Mouse (Mus musculus) T-helper 1 cell (primary cell): Measurements from ENCODE around the gene Slc1a1.

Experiments
- in situ Hi-C: fragments of 300-600 bp; cut with MboI, MseI; formaldehyde crosslinking; loops from one replicate; pipeline ENCODE4 v1.15.1; 2025; ENCODE audit warnings: high pct_unique_total_duplicates

Gene Slc1a1

GRCm38 (mm10) chr19:28916492-28916891, 81.6 kb downstream of the Slc1a1 start:
- in situ Hi-C loops: no loop called here

DNA sequence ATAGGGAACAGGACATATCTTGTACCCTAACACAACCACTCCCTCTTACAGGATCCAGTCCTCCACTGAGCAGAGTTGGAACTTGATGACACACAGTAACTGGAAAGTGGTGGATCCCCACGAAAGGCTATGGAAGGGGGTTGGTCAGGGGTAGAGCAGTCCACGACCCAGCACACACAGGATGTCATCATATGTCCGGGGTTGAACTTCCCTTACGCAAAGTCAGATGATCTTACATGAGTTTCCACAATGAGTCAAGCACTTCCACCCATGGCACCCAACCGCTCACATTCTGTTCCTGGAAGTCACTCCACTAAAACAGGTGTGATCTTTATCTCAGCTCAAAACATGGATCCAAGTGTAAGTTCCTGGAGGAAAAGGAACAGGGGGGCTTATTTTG, 83.0 kb downstream of the Slc1a1 start:
- in situ Hi-C loops: no loop called here

DNA sequence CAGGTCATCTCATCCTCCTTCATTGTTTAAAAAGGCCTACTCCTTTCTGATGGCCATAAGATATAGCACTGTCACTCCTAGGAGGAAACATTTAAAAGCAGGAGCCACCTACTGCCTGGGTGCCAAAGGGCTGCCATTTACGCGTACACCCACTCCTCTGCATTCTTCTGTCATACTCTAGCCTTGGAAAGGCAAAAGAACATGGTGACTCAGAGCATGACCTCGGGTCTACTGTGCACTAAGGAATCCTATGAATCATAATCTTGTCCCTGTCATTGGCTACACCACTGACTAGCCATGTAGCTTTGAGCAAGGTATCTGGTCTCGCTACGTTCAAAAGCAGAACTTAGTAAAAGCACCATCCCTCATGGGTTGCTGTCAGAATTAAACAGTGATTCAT, 91.5 kb downstream of the Slc1a1 start:
- in situ Hi-C loops: no loop called here

GRCm38 (mm10) chr19:28927396-28927795, 92.5 kb downstream of the Slc1a1 start:
- in situ Hi-C loops: no loop called here

GRCm38 (mm10) chr19:28929034-28929433, 94.2 kb downstream of the Slc1a1 start:
- in situ Hi-C loops: no loop called here

DNA sequence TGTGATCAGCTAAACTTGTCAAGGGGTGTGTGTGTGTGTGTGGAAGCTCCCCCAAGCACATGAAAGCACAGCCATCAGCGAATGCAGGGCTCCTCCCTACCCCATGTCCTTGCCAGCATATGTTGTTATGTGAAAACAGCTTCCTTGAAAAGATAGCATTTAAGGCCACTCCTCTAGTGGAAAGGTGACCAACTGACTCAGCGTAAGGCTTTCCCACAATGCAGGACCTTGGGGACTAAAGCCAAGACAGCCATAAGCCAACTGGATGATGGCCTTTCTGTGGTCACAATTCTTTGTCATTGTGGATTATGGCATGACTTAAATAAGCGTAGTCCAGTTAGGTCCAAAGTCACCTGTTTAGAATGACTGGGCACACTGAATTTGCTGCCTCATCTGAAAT, 100.0 kb downstream of the Slc1a1 start:
- in situ Hi-C loops: no loop called here

DNA sequence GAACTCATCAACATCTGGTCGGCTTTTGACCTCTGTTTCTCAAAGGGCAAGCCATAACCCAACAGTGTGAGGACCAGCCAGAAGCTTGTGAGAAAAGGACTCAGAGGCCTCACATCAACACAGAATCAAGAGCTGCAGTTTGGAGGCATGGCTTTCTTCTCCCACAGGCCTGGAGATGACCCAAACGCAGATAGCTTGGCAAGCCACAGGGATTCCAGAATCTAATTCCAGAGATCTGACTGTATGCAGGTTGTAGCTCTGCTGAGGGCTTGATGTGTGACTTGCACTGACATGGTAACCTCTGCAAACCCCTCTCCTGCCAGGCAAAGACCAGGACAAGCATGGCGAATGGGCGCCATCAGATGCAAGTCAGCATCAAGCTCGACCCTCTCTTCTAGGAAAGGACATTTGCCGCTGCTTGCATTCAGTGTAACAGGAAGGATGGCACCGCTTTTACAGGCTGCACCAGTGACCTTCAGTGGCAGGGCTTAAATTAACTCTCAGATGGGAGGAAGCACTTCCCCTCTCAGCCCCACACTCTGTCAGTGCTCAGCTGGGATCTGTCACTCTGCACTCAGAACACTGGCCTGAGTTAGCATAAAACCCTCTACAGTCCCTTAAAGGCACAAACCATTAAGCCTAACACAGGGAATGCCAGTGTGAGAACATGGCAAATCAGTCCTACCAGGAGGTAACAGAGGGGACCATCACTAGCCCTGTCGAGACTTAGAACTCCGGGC, 105.5 kb downstream of the Slc1a1 start:
- in situ Hi-C loops: loop anchor here (10.0 kb wide), 1 partner anchor 1674 kb away; no protein-coding TSS in a partner anchor

- in situ Hi-C loops: loop anchor here (10.0 kb wide), 1 partner anchor 1674 kb away; no protein-coding TSS in a partner anchor
These were observed 106.4 kb downstream of the Slc1a1 start for GRCm38 (mm10) chr19:28941271-28941670.

DNA sequence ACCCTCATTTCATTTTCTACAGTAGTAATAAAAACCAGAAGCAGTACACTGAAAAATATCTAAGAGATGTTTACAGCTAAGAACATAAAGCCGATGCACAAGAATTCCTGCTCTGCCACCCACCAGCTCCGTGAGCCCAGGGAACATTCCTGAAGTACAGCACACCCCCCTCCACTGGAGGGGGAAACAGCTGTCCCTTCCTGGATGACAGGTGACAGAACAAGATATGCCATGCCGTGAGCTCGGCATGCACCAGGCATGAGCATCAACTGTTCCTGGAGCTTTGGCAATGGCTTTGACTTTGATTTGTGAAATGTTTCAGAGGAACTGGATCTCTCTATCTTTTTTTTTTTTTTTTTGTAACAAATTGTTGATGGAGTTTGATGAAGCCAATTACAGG, 111.9 kb downstream of the Slc1a1 start:
- in situ Hi-C loops: loop anchor here (10.0 kb wide), 1 partner anchor 1668 kb away; no protein-coding TSS in a partner anchor

DNA sequence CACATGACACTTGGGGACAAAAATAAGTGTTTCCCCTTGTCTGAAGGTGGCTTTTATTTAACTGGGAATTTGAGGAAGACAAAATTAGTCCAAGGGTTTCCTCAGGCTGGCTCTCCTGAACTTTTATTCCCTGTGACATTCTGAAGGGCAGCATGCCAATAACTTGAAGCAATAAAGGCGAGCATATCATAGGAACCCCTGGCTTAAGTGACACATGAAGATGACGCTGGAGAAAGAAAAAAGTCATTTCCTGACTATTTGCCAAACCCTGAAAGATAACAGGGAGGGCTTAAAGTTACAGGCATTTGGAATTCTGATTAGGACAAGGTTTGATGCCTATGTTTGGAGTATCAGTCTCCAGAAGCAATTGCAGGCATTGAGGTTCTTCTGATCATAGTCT, 112.5 kb downstream of the Slc1a1 start:
- in situ Hi-C loops: loop anchor here (10.0 kb wide), 1 partner anchor 1667 kb away; no protein-coding TSS in a partner anchor

- in situ Hi-C loops: no loop called here
These were observed 116.4 kb downstream of the Slc1a1 start for GRCm38 (mm10) chr19:28951251-28951650.

DNA sequence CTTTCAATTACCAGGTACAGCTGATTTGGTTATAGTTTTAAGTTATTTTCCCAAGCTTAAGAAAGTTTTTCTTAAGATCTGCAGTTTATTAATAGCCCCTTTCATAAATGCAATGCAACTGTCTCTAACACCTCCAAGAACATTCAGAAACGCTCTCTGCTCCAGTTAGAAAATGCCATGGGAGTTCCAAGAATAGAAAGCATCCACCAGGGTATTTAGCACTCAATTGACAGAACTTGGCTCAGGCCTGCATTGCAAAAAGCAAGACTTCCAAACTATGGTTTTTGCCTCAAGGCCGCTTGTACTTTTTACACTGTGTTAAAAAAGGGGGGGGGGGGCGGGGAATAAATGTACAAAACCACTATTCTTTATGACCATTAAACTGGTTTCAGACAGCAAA, 128.3 kb downstream of the Slc1a1 start:
- in situ Hi-C loops: no loop called here

- in situ Hi-C loops: no loop called here
These were observed 128.6 kb downstream of the Slc1a1 start for GRCm38 (mm10) chr19:28963513-28963841.
